Mouse (Mus musculus): Measurements from ENCODE around the gene Sarm1.
"Not testable (repeated sequence)": the region's sequence is repeated elsewhere in the genome, so short reads cannot be mapped to it uniquely, and the experiment has no call there.

GRCm38 (mm10) chr11:78531515-78531914 is 34.0 kb upstream of the Sarm1 start:
- not testable (repeated sequence) for TF ChIP-seq CTCF, EP300 (IDR thresholded peaks at IDR 0.05; ENCODE audit: low read depth)

Measured in liver, postnatal 0 days (tissue).